Mouse (Mus musculus) hindbrain, postnatal 0 days (tissue): ENCODE results near the gene Actr6. TPM values are rescaled to one million over a fixed set of nuclear protein-coding genes. Genes with fewer than 3 reads are reported as not detected.
A peak's percentile ranks its signal among the peaks of the same experiment; 100 is the strongest.

Source experiments
- ATAC-seq: fragments of 200-750 bp; cut with Nextera tagmentation; 2 replicates; pipeline ENCODE4 v1.8.0; 2017; ENCODE audit warnings: mild to moderate bottlenecking, moderate TSS enrichment, moderate library complexity
- DNase-seq: peaks from one replicate; pipeline ENCODE4 v3.0.0-alpha.2; 2015; ENCODE audit warnings: low spot score
- H3K27ac ChIP-seq: fragments of 300-500 bp; sonication (generic); 2 replicates; pipeline ENCODE4 v1.5.1; 2014; ENCODE audit warnings: mild to moderate bottlenecking
- H3K27me3 ChIP-seq: fragments of 300-500 bp; sonication (generic); 2 replicates; pipeline ENCODE4 v1.6.1; 2014; ENCODE audit warnings: low read length, mixed read lengths; ENCODE audit not compliant: insufficient read depth
- H3K36me3 ChIP-seq: fragments of 300-500 bp; sonication (generic); 2 replicates; pipeline ENCODE4 v1.6.1; 2014; ENCODE audit warnings: low read length, mixed read lengths; ENCODE audit not compliant: insufficient read depth
- H3K4me1 ChIP-seq: fragments of 300-500 bp; sonication (generic); 2 replicates; pipeline ENCODE4 v1.6.1; 2014; ENCODE audit warnings: antibody characterized with exemption, low read length, mixed read lengths; ENCODE audit not compliant: insufficient read depth
- H3K4me2 ChIP-seq: fragments of 300-500 bp; sonication (generic); 2 replicates; pipeline ENCODE4 v1.6.1; 2014; ENCODE audit warnings: low read depth, mild to moderate bottlenecking, low read length, moderate library complexity, mixed read lengths
- H3K4me3 ChIP-seq: fragments of 300-500 bp; sonication (generic); 2 replicates; pipeline ENCODE4 v1.5.1; 2014; ENCODE audit warnings: low read length
- H3K9ac ChIP-seq: fragments of 300-500 bp; sonication (generic); replicated peaks from 2 replicates; pipeline ENCODE4 v1.6.1; 2014; ENCODE audit warnings: mild to moderate bottlenecking, low read length, moderate library complexity, mixed read lengths
- H3K9me3 ChIP-seq: fragments of 300-500 bp; sonication (generic); 2 replicates; pipeline ENCODE4 v1.6.1; 2016; ENCODE audit warnings: low read length, mixed read lengths
- CTCF ChIP-seq: IDR thresholded peaks from 2 replicates; pipeline ENCODE4 v1.5.1; 2016; ENCODE audit warnings: antibody characterized with exemption, control low read depth, low read depth
- WGBS: fragments of 180-500 bp; shearing (Covaris S2); extraction: QIAGEN DNeasy Blood & Tissue Kit; methylation state at CpG from one replicate; pipeline ENCODE4 v1.1.7; 2014; 5-methylcytosine and 5-hydroxymethylcytosine counted together
- polyA plus RNA-seq: library from polyadenylated mRNA; unstranded; fragments of >200 nt; fragmentation: Nextera tagmentation; extraction: Ambion mirVana; gene quantifications from 2 replicates; pipeline ENCODE4 v1.2.1, GENCODE M21; 2015
- total RNA-seq: library from RNA; depleted of rRNA; stranded (reverse); fragments of >200 nt; gene quantifications from 2 replicates; pipeline ENCODE4 v1.2.3, GENCODE M21; 2014; rRNA removed

Gene Actr6
- total and polyA plus RNA-seq, 2 experiments from 2014 or later: 19.0 to 53.6 TPM

- no peak for DNase-seq
- WGBS: 86% methylated on average over 7 of the region's 7 CpGs
Observed at GRCm38 (mm10) chr10:89667571-89667970, 64.5 kb downstream of the Actr6 start.

GRCm38 (mm10) chr10:89665679-89666078 is 66.4 kb downstream of the Actr6 start:
- no peak overlapping the region for H3K4me2 ChIP-seq
- H3K36me3 ChIP-seq: peaks cover 16% of the 10 kb centered on the region
- 69% methylated on average over 9 of the region's 9 CpGs for WGBS
- H3K4me3 ChIP-seq: no peak overlapping the region
- TF ChIP-seq CTCF: no peak
- no peaks in the 10 kb centered on the region for H3K27me3 ChIP-seq
- no peak overlapping the region for H3K27ac ChIP-seq
- peak; percentile 47 for DNase-seq
- no peaks in the 10 kb centered on the region for H3K9me3 ChIP-seq
- H3K9ac ChIP-seq: no peak overlapping the region
- peak; percentile 51; the same call in 1 of the 2 replicates for ATAC-seq
- H3K4me1 ChIP-seq: no peaks in the 10 kb centered on the region

More at GRCm38 (mm10) chr10:89667571-89667970, 64.5 kb downstream of the Actr6 start:
- no peak overlapping the region for H3K9ac ChIP-seq
- H3K4me2 ChIP-seq: no peak overlapping the region
- no peak for TF ChIP-seq CTCF
- H3K4me3 ChIP-seq: no peak overlapping the region
- no peaks in the 10 kb centered on the region for H3K4me1 ChIP-seq
- no peak overlapping the region for H3K27ac ChIP-seq
- no peaks in the 10 kb centered on the region for H3K9me3 ChIP-seq
- no peak for ATAC-seq
- H3K27me3 ChIP-seq: no peaks in the 10 kb centered on the region
- peaks cover 11% of the 10 kb centered on the region for H3K36me3 ChIP-seq

DNA sequence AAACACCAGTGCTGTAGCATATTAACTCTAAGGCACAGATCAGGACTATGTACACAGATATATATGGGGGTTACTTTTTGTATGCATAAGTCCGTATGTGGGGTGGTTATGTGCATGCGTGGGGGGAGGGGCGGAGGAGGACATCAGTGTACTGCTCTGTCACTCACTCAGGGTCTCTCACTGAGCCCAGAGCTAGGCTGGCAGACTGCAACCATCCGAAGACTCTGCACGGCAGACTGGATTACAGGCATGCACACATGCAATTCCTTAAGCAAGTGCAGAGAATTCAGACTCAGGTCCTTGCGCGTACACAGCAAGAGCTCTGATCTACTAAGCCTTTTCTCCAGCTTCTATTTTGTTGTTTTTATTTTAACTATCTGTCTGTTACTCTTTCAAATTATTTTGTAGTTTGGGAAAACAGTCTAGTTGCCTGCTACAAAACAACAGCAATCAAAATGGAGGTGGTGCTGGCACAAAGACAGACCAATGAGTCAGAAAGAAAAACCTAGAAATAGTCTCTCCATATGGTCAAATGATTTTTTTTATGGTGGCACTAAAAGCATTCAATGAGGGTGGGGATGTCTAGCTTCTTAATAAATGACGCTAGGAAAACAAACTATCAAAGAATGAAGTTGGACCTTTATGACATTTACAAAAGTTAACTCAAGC is 67.0 kb downstream of the Actr6 start:
- whole genome bisulfite sequencing: 91% methylated on average over 8 of the region's 8 CpGs
- DNase-seq: no peak

More for the DNA sequence above, 67.0 kb downstream of the Actr6 start:
- H3K4me2 ChIP-seq: no peak overlapping the region
- TF ChIP-seq CTCF: no peak
- no peak overlapping the region for H3K27ac ChIP-seq
- ATAC-seq: 0 out of 2 replicates have a peak, but pooled peaks have one; percentile 27
- no peak overlapping the region for H3K9ac ChIP-seq
- H3K36me3 ChIP-seq: peaks cover 16% of the 10 kb centered on the region
- H3K4me3 ChIP-seq: no peak overlapping the region
- no peaks in the 10 kb centered on the region for H3K9me3 ChIP-seq
- no peaks in the 10 kb centered on the region for H3K27me3 ChIP-seq
- no peaks in the 10 kb centered on the region for H3K4me1 ChIP-seq

Other genes with a start within 250 kb of the Actr6 start
- not detected in 2 replicates for gene Nr1h4, start 198.7 kb downstream of the Actr6 start, total RNA-seq
- 0.08 and 0.09 TPM in 2 replicates for gene Nr1h4, start 198.7 kb downstream of the Actr6 start, polyA plus RNA-seq
- 4.2 and 7.0 TPM in 2 replicates for gene Slc17a8, start 111.0 kb downstream of the Actr6 start, total RNA-seq
- 3.3 and 3.9 TPM in 2 replicates for gene Slc17a8, start 111.0 kb downstream of the Actr6 start, polyA plus RNA-seq
- gene Scyl2, start 46.0 kb downstream of the Actr6 start, total RNA-seq: 31.2 and 32.7 TPM in 2 replicates
- 6.9 and 7.1 TPM in 2 replicates for gene Scyl2, start 46.0 kb downstream of the Actr6 start, polyA plus RNA-seq
- gene Uhrf1bp1l, start 12.7 kb upstream of the Actr6 start, total RNA-seq: 28.5 and 28.9 TPM in 2 replicates
- 32.3 TPM in 2 replicates for gene Uhrf1bp1l, start 12.7 kb upstream of the Actr6 start, polyA plus RNA-seq
- 125 and 156 TPM in 2 replicates for gene Anks1b, start 141.2 kb upstream of the Actr6 start, total RNA-seq
- 98.9 and 104 TPM in 2 replicates for gene Anks1b, start 141.2 kb upstream of the Actr6 start, polyA plus RNA-seq